Mouse (Mus musculus) thymus, adult 18-20 months (tissue): Measurements from ENCODE around the gene Zfp945.
"Not testable (repeated sequence)": the region's sequence is repeated elsewhere in the genome, so short reads cannot be mapped to it uniquely, and the experiment has no call there.

ENCODE experiments used
- DNase-seq, 2 experiments: peaks; one replicate each; pipeline ENCODE4 v3.0.0; 2022; ENCODE audit warnings: mixed read lengths in 2 of 2

The Zfp945 gene

GRCm38 (mm10) chr17:22866845-22867481, at the start of gene Zfp945:
TSS of gene Zfp945 (minus strand) at chr17:22867134.
- peak; percentile 18 to 20 for DNase-seq

GRCm38 (mm10) chr17:22888302-22888701, 21.4 kb upstream of the Zfp945 start:
- no peak for DNase-seq

- DNase-seq, result no peak
Measured at GRCm38 (mm10) chr17:22884059-22884698, 17.2 kb upstream of the Zfp945 start.

- DNase-seq, result no peak
Measured at GRCm38 (mm10) chr17:22877427-22878307, 10.7 kb upstream of the Zfp945 start.

- no peak for DNase-seq
Measured at GRCm38 (mm10) chr17:22876316-22876715, 9.4 kb upstream of the Zfp945 start.

GRCm38 (mm10) chr17:22875549-22875948, 8.6 kb upstream of the Zfp945 start:
- DNase-seq, result not testable (repeated sequence)

GRCm38 (mm10) chr17:22866421-22866844, 501 bp downstream of the Zfp945 start:
- no peak for DNase-seq

GRCm38 (mm10) chr17:22821166-22821565, 45.8 kb downstream of the Zfp945 start:
- DNase-seq, result no peak

- DNase-seq, result no peak
Measured at GRCm38 (mm10) chr17:22818199-22818595, 48.7 kb downstream of the Zfp945 start.

- peak; percentile 1 to 2 for DNase-seq
Measured at GRCm38 (mm10) chr17:22817471-22818198, 49.3 kb downstream of the Zfp945 start.

GRCm38 (mm10) chr17:22799707-22800106, 67.2 kb downstream of the Zfp945 start:
- DNase-seq, result no peak
